Mouse (Mus musculus): ENCODE data around the gene Zfp764.

DNA sequence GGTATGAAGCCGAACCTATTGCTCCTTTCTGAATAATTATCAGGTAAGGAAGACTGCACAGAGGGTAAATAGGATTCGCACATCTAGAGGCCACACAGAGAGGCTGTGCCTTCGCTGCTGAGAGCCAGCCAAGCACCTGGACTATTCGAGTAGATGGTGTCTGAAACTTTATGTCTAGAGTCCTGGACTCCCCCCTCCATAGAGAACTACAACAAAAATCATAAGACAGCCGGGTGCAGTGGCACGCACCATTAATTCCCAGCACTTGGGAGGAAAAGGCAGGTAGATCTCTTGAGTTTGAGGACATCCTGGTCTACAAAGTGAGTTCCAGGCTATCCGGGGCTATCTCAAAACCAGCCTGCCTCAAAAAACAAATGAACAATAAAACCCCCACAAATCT lies 43.3 kb upstream of the Zfp764 start:
- TF ChIP-seq CTCF (IDR thresholded peaks at IDR 0.05) (no peak), EP300 (IDR thresholded peaks at IDR 0.05) (no peak)

All from lung, postnatal 0 days (tissue).